Mouse (Mus musculus): ENCODE results near the gene Hlcs. TPM values are rescaled to one million over a fixed set of nuclear protein-coding genes. Genes with fewer than 3 reads are reported as not detected.

Hlcs gene
- polyA plus RNA-seq, 1 experiment from 2014 or later: 2.8 TPM

DNA sequence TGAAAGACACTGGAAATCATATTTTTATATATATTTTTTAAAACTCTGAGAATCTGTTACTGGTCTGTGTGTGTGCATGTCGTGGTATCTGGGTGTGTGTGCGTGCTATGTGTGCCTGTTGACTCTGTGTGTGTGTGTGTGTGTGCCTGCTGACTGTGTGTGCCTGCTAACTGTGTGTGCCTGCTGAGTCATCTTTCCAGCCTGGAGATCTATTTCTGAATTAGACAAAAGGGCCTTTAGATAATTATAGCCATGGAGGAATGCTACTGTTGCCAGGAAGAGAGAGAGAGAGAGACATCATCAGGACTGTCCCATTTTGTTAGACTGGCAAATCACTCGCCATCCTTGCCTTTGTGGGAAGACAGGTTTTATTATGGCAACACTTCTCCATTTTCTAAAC lies 103.7 kb downstream of the Hlcs start:
- no peak overlapping the region for H3K27ac ChIP-seq (ENCODE audit: low read depth, low read length)
- ATAC-seq: no peak
- H3K4me2 ChIP-seq (replicated peaks; ENCODE audit: low read depth): no peak overlapping the region
- TF ChIP-seq CTCF (IDR thresholded peaks at IDR 0.05; ENCODE audit: low read depth): no peak
- H3K9me3 ChIP-seq (ENCODE audit: control insufficient read depth): no peaks in the 10 kb centered on the region
- H3K4me1 ChIP-seq (replicated peaks; ENCODE audit: control insufficient read depth, insufficient read depth, low read length): no peaks in the 10 kb centered on the region
- no peak overlapping the region for H3K4me3 ChIP-seq (ENCODE audit: low read depth, low read length)
- 57% methylated on average over 3 of the region's 3 CpGs for WGBS
- no peaks in the 10 kb centered on the region for H3K27me3 ChIP-seq (replicated peaks; ENCODE audit: control insufficient read depth, insufficient read depth, low read length)
- H3K36me3 ChIP-seq (ENCODE audit: control insufficient read depth, insufficient read depth): no peaks in the 10 kb centered on the region
- H3K9ac ChIP-seq (ENCODE audit: low read depth, low read length): no peak overlapping the region

DNA sequence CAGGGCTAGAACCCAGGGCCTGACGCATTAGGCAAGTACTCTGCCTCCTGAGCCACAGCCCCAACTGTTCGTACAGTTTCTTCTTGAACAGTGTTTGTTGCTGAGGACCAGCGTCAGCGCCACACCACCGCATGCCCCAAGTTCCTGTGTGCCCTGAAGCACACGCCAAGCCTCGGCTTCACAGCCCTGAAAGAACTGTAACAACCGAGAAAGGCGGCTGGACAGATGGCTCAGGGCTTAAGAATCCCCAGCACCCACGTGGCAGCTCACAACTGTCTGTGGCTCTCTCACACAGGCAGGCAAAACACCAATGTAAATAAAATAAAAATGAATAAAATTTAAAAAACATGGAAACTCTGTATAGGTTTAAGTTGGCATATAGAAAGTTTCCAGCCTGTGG lies 104.5 kb downstream of the Hlcs start:
- Histone ChIP-seq H3K9ac (ENCODE audit: low read depth, low read length) (no peak overlapping the region), H3K27ac (ENCODE audit: low read depth, low read length) (no peak overlapping the region), H3K4me3 (ENCODE audit: low read depth, low read length) (no peak overlapping the region), H3K4me2 (replicated peaks; ENCODE audit: low read depth) (no peak overlapping the region), H3K9me3 (ENCODE audit: control insufficient read depth) (no peaks in the 10 kb centered on the region), H3K4me1 (replicated peaks; ENCODE audit: control insufficient read depth, insufficient read depth, low read length) (no peaks in the 10 kb centered on the region), H3K27me3 (replicated peaks; ENCODE audit: control insufficient read depth, insufficient read depth, low read length) (no peaks in the 10 kb centered on the region), H3K36me3 (ENCODE audit: control insufficient read depth, insufficient read depth) (no peaks in the 10 kb centered on the region)
- TF ChIP-seq CTCF (IDR thresholded peaks at IDR 0.05; ENCODE audit: low read depth): no peak
- no peak for ATAC-seq
- WGBS: 83% methylated on average over 10 of the region's 10 CpGs

DNA sequence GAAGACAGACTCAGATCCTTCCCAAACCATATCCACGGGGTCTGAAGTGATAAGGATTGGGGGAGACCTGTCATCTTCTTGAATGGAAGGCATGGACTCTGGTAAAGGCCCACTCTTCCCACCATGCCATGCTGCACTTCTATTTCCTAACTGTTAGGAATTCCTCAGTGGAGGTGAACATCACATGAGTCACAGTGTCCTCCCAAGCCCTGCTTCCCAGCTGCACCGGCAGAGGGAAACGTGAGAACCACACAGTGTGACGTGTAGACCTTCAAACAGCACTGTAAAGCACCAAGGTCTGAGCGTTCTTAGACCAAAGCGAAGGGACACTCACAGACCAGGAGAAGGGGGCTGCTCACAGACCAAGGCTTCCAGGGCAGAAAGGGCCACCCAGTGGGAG lies 105.2 kb downstream of the Hlcs start:
- Histone ChIP-seq H3K9ac (ENCODE audit: low read depth, low read length) (no peak overlapping the region), H3K9me3 (ENCODE audit: control insufficient read depth) (no peaks in the 10 kb centered on the region), H3K27ac (ENCODE audit: low read depth, low read length) (no peak overlapping the region), H3K36me3 (ENCODE audit: control insufficient read depth, insufficient read depth) (no peaks in the 10 kb centered on the region), H3K4me3 (ENCODE audit: low read depth, low read length) (no peak overlapping the region), H3K4me2 (replicated peaks; ENCODE audit: low read depth) (no peak overlapping the region), H3K4me1 (replicated peaks; ENCODE audit: control insufficient read depth, insufficient read depth, low read length) (no peaks in the 10 kb centered on the region), H3K27me3 (replicated peaks; ENCODE audit: control insufficient read depth, insufficient read depth, low read length) (no peaks in the 10 kb centered on the region)
- no peak for ATAC-seq
- 82% methylated on average over 6 of the region's 6 CpGs for WGBS
- no peak for TF ChIP-seq CTCF (IDR thresholded peaks at IDR 0.05; ENCODE audit: low read depth)

DNA sequence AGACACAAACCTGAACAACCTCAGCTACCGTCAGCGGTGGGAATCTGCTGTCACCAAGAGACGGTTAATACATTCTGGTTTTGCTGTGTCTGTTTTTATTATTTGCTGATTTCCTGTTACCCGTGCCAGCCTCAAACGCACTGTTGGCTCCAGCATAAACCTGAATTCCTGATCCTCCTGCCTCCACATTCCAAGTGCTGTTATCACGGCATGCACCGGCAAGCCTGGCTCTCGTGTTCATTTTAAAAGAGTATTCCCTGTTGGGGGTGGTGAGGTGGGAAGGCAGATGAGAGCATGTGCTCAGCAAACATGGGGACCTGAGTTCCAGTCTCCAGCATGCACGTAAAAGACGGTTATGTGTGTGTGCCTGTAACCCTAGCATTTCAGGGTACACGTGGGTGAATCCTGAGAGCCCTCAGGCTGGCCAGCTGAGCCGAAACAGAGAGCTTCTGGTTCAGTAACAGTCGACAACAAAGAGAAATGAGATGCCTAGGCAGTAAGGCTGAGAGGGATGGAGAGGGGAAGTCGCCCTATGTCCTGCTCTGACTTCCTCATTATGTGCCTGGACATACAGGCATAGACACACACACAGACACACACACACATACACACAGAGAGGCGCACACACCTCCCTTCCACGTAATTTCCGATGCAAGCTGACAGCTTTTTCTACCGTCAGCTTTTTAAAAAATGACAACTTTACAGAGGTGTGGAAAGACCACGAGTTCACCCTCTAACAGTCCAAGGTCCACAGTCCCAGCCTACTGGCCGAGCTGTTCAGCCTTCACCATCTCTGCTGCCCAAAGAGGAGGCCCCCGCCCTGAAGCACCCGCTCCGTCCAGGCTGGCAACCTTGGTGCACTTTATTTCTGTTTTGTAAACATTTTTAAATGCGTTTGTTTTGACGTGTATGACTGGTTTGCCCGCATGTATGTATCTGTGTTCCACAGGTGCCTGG lies 107.6 kb downstream of the Hlcs start:
- H3K4me3 ChIP-seq (ENCODE audit: low read depth, low read length): no peak overlapping the region
- 0 out of 2 replicates have a peak overlapping the region, but pooled peaks have one; percentile 37 for H3K4me2 ChIP-seq (replicated peaks; ENCODE audit: low read depth)
- H3K9ac ChIP-seq (ENCODE audit: low read depth, low read length): no peak overlapping the region; the same call in 1 of the 2 replicates
- no peaks in the 10 kb centered on the region for H3K4me1 ChIP-seq (replicated peaks; ENCODE audit: control insufficient read depth, insufficient read depth, low read length)
- no peak overlapping the region; the same call in 1 of the 2 replicates for H3K27ac ChIP-seq (ENCODE audit: low read depth, low read length)
- H3K27me3 ChIP-seq (replicated peaks; ENCODE audit: control insufficient read depth, insufficient read depth, low read length): no peaks in the 10 kb centered on the region
- ATAC-seq: peak; percentile 78
- no peak for TF ChIP-seq CTCF (IDR thresholded peaks at IDR 0.05; ENCODE audit: low read depth)
- 52% methylated on average over 26 of the region's 26 CpGs for WGBS
- no peaks in the 10 kb centered on the region for H3K9me3 ChIP-seq (ENCODE audit: control insufficient read depth)
- no peaks in the 10 kb centered on the region for H3K36me3 ChIP-seq (ENCODE audit: control insufficient read depth, insufficient read depth)

DNA sequence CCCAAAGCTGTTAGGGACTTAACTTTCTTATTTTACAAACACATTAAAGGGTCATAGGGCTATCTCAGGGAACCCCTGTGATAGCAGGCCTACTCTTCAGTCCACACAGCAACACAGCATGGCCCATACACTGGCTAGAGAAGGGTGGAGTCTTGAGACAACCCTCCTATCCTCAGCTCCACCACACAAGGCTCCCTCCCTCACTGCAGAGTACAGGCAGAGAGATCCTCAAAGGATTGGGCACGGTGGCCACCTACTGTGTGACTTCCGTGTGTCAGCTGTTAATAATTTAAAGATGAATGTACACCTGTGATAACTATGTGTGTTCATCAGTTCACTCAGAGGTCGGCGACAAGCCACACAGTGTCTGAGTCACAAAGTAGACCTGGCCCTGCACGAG lies 112.0 kb downstream of the Hlcs start:
- Histone ChIP-seq H3K27ac (ENCODE audit: low read depth, low read length) (no peak overlapping the region), H3K36me3 (ENCODE audit: control insufficient read depth, insufficient read depth) (no peaks in the 10 kb centered on the region), H3K9me3 (ENCODE audit: control insufficient read depth) (no peaks in the 10 kb centered on the region), H3K27me3 (replicated peaks; ENCODE audit: control insufficient read depth, insufficient read depth, low read length) (no peaks in the 10 kb centered on the region), H3K9ac (ENCODE audit: low read depth, low read length) (no peak overlapping the region), H3K4me1 (replicated peaks; ENCODE audit: control insufficient read depth, insufficient read depth, low read length) (no peaks in the 10 kb centered on the region), H3K4me3 (ENCODE audit: low read depth, low read length) (no peak overlapping the region), H3K4me2 (replicated peaks; ENCODE audit: low read depth) (no peak overlapping the region)
- no peak for TF ChIP-seq CTCF (IDR thresholded peaks at IDR 0.05; ENCODE audit: low read depth)
- no peak for ATAC-seq
- 31% methylated on average over 5 of the region's 5 CpGs for WGBS

DNA sequence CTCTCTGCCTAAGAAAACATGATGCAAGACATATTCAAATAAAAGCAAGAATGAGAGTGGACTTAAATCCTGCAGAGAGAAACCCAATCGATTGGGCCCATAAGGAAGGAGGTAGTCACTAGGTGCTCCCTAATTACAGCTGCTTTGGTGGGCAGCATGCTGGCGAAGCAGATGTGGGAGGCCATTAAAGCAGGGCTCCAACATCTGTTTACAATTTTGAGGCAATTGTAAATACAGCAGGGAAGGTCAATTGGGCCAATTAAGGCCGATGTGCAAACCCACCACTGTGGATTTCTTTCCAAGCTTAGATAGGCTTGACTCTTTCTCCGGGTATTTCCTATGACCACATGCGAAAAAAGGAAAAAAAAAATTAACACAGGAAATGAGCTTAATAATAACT lies 117.5 kb downstream of the Hlcs start:
- no peak for TF ChIP-seq CTCF (IDR thresholded peaks at IDR 0.05; ENCODE audit: low read depth)
- Histone ChIP-seq H3K36me3 (ENCODE audit: control insufficient read depth, insufficient read depth) (no peaks in the 10 kb centered on the region), H3K27ac (ENCODE audit: low read depth, low read length) (no peak overlapping the region), H3K4me1 (replicated peaks; ENCODE audit: control insufficient read depth, insufficient read depth, low read length) (no peaks in the 10 kb centered on the region), H3K4me3 (ENCODE audit: low read depth, low read length) (no peak overlapping the region), H3K27me3 (replicated peaks; ENCODE audit: control insufficient read depth, insufficient read depth, low read length) (no peaks in the 10 kb centered on the region), H3K9ac (ENCODE audit: low read depth, low read length) (no peak overlapping the region), H3K4me2 (replicated peaks; ENCODE audit: low read depth) (no peak overlapping the region), H3K9me3 (ENCODE audit: control insufficient read depth) (no peaks in the 10 kb centered on the region)
- no peak for ATAC-seq
- 48% methylated on average over 5 of the region's 5 CpGs for WGBS

Data from intestine, postnatal 0 days (tissue).